9 mouse cellular contexts compared by ENCODE assay signal in the genomic region with DNA sequence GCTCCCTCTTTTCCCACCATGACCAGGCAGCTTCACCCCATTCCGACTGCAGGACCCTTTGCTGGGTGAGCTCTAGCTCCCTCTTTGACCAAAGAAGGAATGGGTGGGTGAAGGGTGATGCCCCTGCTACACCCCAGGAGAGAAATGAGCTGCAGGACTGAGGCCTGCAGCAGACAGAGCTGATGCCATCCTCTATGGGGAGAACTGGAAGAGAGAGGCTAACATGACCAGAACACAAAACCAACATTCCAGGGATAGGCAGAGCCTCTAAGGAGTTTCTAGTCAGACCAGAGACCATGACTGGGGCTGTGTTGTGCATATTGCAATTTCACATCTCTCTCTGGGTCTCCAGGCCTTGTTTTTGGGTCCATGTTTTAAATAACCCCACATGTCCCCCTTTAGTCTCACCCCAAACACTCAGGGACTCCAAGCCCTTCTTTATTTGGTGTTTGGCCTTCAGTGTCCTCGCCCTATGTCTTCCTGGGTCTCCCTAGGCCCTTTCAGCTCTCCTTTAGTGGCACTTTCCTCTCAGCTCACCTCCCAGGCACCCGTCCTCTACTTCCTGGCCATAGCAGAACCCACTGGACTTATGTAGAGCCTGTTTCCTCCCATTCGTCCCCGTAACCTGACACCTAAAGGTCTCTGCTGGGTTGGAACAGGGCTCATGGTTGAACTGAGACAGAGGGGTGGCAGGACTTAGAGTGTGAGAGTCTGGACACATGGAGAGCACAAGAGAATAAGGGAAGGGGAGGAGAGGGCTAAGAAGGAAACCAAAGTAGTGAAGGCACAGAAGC. TPM values are rescaled to one million over a fixed set of nuclear protein-coding genes. Genes with fewer than 3 reads are reported as not detected.
DNase-seq lines count a peak whose midpoint lies in the region; ATAC-seq and TF ChIP-seq lines count a peak whose summit lies in the region.
"Had no signal": no experiment of that assay in that cellular context is flagged by ENCODE, and none has a peak within 500 bp of the region (broad histone marks: within the 10 kb centered on the region; RNA-seq: fewer than 3 reads in every experiment).

No protein-coding gene starts in this region.

- no peak overlapping the region for H3K4me3 ChIP-seq in kidney, embryonic 16.5 days (ENCODE audit: low read length)
- H3K4me3 ChIP-seq in embryonic fibroblast, embryonic 13.5 days (ENCODE audit: insufficient read depth, low read length), result no peak overlapping the region
- H3K4me3 ChIP-seq in limb, embryonic 10.5 days, result peak overlapping the region; percentile 41
- no peak overlapping the region for H3K4me3 ChIP-seq in neural tube, embryonic 13.5 days

- H3K27me3 ChIP-seq in kidney, embryonic 16.5 days (ENCODE audit: insufficient read depth, low read length), result no peaks in the 10 kb centered on the region
- H3K27me3 ChIP-seq in limb, embryonic 10.5 days (ENCODE audit: low read depth, poor library complexity, severe bottlenecking), result no peaks in the 10 kb centered on the region
- H3K27me3 ChIP-seq in neural tube, embryonic 13.5 days, result no peaks in the 10 kb centered on the region

- peaks cover 90% of the 10 kb centered on the region for H3K4me1 ChIP-seq in kidney, embryonic 16.5 days (ENCODE audit: insufficient read depth, low read length)
- H3K4me1 ChIP-seq in embryonic fibroblast, embryonic 13.5 days (ENCODE audit: control insufficient read depth, insufficient read depth, low read length), result peaks cover 48% of the 10 kb centered on the region
- H3K4me1 ChIP-seq in limb, embryonic 10.5 days, result peaks cover 98% of the 10 kb centered on the region
- H3K4me1 ChIP-seq in neural tube, embryonic 13.5 days (replicated peaks), result peaks cover 94% of the 10 kb centered on the region

- H3K4me2 ChIP-seq in kidney, embryonic 16.5 days (replicated peaks; ENCODE audit: low read depth, low read length), result no peak overlapping the region; the same call in 1 of the 2 replicates
- H3K4me2 ChIP-seq in neural tube, embryonic 13.5 days, result peak overlapping the region; percentile 25

- H3K9me3 ChIP-seq in kidney, embryonic 16.5 days (ENCODE audit: low read length), result no peaks in the 10 kb centered on the region
- no peaks in the 10 kb centered on the region for H3K9me3 ChIP-seq in limb, embryonic 10.5 days (replicated peaks)
- H3K9me3 ChIP-seq in neural tube, embryonic 13.5 days, result no peaks in the 10 kb centered on the region

- no peak for TF ChIP-seq CTCF in embryonic fibroblast, embryonic 13.5 days (IDR thresholded peaks at IDR 0.05; ENCODE audit: borderline replicate concordance, insufficient read depth, low read length)

- ATAC-seq in kidney, embryonic 16.5 days (ENCODE audit: low FRiP score, low TSS enrichment), result no peak
- no peak for ATAC-seq in neural tube, embryonic 13.5 days (ENCODE audit: low read depth)

- peaks cover 5% of the 10 kb centered on the region; the same call in 1 of the 2 replicates for H3K36me3 ChIP-seq in kidney, embryonic 16.5 days (ENCODE audit: insufficient read depth, low read length)
- H3K36me3 ChIP-seq in limb, embryonic 10.5 days, result peaks cover 25% of the 10 kb centered on the region
- no peaks in the 10 kb centered on the region; the same call in 1 of the 2 replicates for H3K36me3 ChIP-seq in neural tube, embryonic 13.5 days

- no peak for TF ChIP-seq POLR2A in embryonic fibroblast, embryonic 13.5 days (IDR thresholded peaks at IDR 0.05; ENCODE audit: low read depth, low read length)

- no peak for DNase-seq in kidney, adult 8-10 months
- DNase-seq in limb, embryonic 10.5 days (ENCODE audit: low spot score), result peak; percentile 70
- no peak for DNase-seq in ovary, postnatal 36 days (ENCODE audit: low spot score)
- no peak for DNase-seq in frontal cortex, postnatal 36 days (ENCODE audit: low spot score in 2 of 2)
- DNase-seq in thymus, adult 18-20 months, result no peak
- DNase-seq: gastrocnemius, postnatal 25 days had no signal

- 23% methylated on average over 5 of the region's 5 CpGs for WGBS in kidney, embryonic 16.5 days
- 5% methylated on average over 5 of the region's 5 CpGs for WGBS in limb, embryonic 10.5 days
- WGBS in neural tube, embryonic 13.5 days, result 16% methylated on average over 5 of the region's 5 CpGs

- peak overlapping the region; percentile 99 for H3K27ac ChIP-seq in kidney, embryonic 16.5 days (ENCODE audit: low read length)
- peak overlapping the region; percentile 62 for H3K27ac ChIP-seq in embryonic fibroblast, embryonic 13.5 days (ENCODE audit: insufficient read depth, low read length)
- H3K27ac ChIP-seq in limb, embryonic 10.5 days, result peak overlapping the region; percentile 94
- H3K27ac ChIP-seq in neural tube, embryonic 13.5 days (replicated peaks), result peak overlapping the region; percentile 99

- H3K9ac ChIP-seq in kidney, embryonic 16.5 days (replicated peaks; ENCODE audit: low read length), result peak overlapping the region; percentile 39
- peak overlapping the region; percentile 79 for H3K9ac ChIP-seq in neural tube, embryonic 13.5 days

RNA-seq across cellular contexts. Expression of a gene that starts 8.7 kb away (rescaled TPM):
- 0.30 and 0.67 TPM in 2 replicates for polyA plus RNA-seq in kidney, embryonic 16.5 days (2015; fragmentation: Nextera tagmentation; extraction: Ambion mirVana)
- polyA plus RNA-seq in embryonic fibroblast, embryonic 13.5 days (2011; ENCODE audit: insufficient read length, low read depth, missing spikeins), result 0.40 TPM in 1 of 2 replicates, not detected in the other
- 0.28 and 0.30 TPM in 2 replicates for polyA plus RNA-seq in limb, embryonic 10.5 days (2016; fragmentation: Nextera tagmentation; extraction: Ambion mirVana)
- polyA plus RNA-seq in neural tube, embryonic 13.5 days (2015; fragmentation: Nextera tagmentation; extraction: Ambion mirVana), result 0.57 and 0.62 TPM in 2 replicates

RNA-seq across cellular contexts. Expression of a gene that starts 29.2 kb away (rescaled TPM):
- polyA plus RNA-seq in kidney, embryonic 16.5 days (2015; fragmentation: Nextera tagmentation; extraction: Ambion mirVana), result 324 and 333 TPM in 2 replicates
- 141 and 143 TPM in 2 replicates for polyA plus RNA-seq in embryonic fibroblast, embryonic 13.5 days (2011; ENCODE audit: insufficient read length, low read depth, missing spikeins)
- polyA plus RNA-seq in limb, embryonic 10.5 days (2016; fragmentation: Nextera tagmentation; extraction: Ambion mirVana), result 305 and 309 TPM in 2 replicates
- polyA plus RNA-seq in neural tube, embryonic 13.5 days (2015; fragmentation: Nextera tagmentation; extraction: Ambion mirVana), result 214 and 224 TPM in 2 replicates

RNA-seq across cellular contexts. Expression of a gene that starts 38.1 kb away (rescaled TPM):
- polyA plus RNA-seq in kidney, embryonic 16.5 days (2015; fragmentation: Nextera tagmentation; extraction: Ambion mirVana), result 12.4 and 14.4 TPM in 2 replicates
- 25.0 and 27.6 TPM in 2 replicates for polyA plus RNA-seq in embryonic fibroblast, embryonic 13.5 days (2011; ENCODE audit: insufficient read length, low read depth, missing spikeins)
- polyA plus RNA-seq in limb, embryonic 10.5 days (2016; fragmentation: Nextera tagmentation; extraction: Ambion mirVana), result 22.1 and 22.8 TPM in 2 replicates
- polyA plus RNA-seq in neural tube, embryonic 13.5 days (2015; fragmentation: Nextera tagmentation; extraction: Ambion mirVana), result 17.1 and 18.4 TPM in 2 replicates

RNA-seq across cellular contexts. Expression of a gene that starts 43.5 kb away (rescaled TPM):
- polyA plus RNA-seq in kidney, embryonic 16.5 days (2015; fragmentation: Nextera tagmentation; extraction: Ambion mirVana), result 3.8 and 4.2 TPM in 2 replicates
- polyA plus RNA-seq in embryonic fibroblast, embryonic 13.5 days (2011; ENCODE audit: insufficient read length, low read depth, missing spikeins), result not detected in 2 replicates
- polyA plus RNA-seq in limb, embryonic 10.5 days (2016; fragmentation: Nextera tagmentation; extraction: Ambion mirVana), result 5.9 and 6.1 TPM in 2 replicates
- polyA plus RNA-seq in neural tube, embryonic 13.5 days (2015; fragmentation: Nextera tagmentation; extraction: Ambion mirVana), result 1.3 and 1.9 TPM in 2 replicates
